Mouse (Mus musculus) midbrain, embryonic 13.5 days (tissue): ENCODE measurements around the gene Tns3. TPM values are rescaled to one million over a fixed set of nuclear protein-coding genes. Genes with fewer than 3 reads are reported as not detected.

Experiments
- ATAC-seq: fragments of 200-750 bp; cut with Nextera tagmentation; 2 replicates; pipeline ENCODE4 v1.8.0; 2017; ENCODE audit warnings: mild to moderate bottlenecking, moderate TSS enrichment, moderate library complexity
- H3K27ac ChIP-seq: fragments of 300-500 bp; sonication (generic); 2 replicates; pipeline ENCODE4 v1.5.1; 2015; ENCODE audit warnings: inconsistent platforms, mild to moderate bottlenecking, moderate library complexity
- H3K27me3 ChIP-seq: fragments of 300-500 bp; sonication (generic); 2 replicates; pipeline ENCODE4 v1.6.1; 2015; ENCODE audit warnings: mild to moderate bottlenecking, inconsistent platforms
- H3K36me3 ChIP-seq: fragments of 300-500 bp; sonication (generic); 2 replicates; pipeline ENCODE4 v1.6.1; 2015; ENCODE audit warnings: mild to moderate bottlenecking, inconsistent platforms
- H3K4me1 ChIP-seq: fragments of 300-500 bp; sonication (generic); replicated peaks from 2 replicates; pipeline ENCODE4 v1.6.1; 2015; ENCODE audit warnings: inconsistent platforms
- H3K4me2 ChIP-seq: fragments of 300-500 bp; sonication (generic); replicated peaks from 2 replicates; pipeline ENCODE4 v1.6.1; 2015; ENCODE audit warnings: moderate library complexity, mild to moderate bottlenecking, inconsistent platforms
- H3K4me3 ChIP-seq: fragments of 300-500 bp; sonication (generic); replicated peaks from 2 replicates; pipeline ENCODE4 v1.5.1; 2015; ENCODE audit warnings: mild to moderate bottlenecking, inconsistent platforms
- H3K9ac ChIP-seq: fragments of 300-500 bp; sonication (generic); replicated peaks from 2 replicates; pipeline ENCODE4 v1.6.1; 2015; ENCODE audit warnings: mild to moderate bottlenecking, inconsistent platforms
- H3K9me3 ChIP-seq: fragments of 300-500 bp; sonication (generic); 2 replicates; pipeline ENCODE4 v1.6.1; 2016; ENCODE audit warnings: mild to moderate bottlenecking, inconsistent platforms
- WGBS: fragments of 180-500 bp; shearing (Covaris S2); methylation state at CpG from one replicate; pipeline ENCODE4 v1.1.7; 2015; 5-methylcytosine and 5-hydroxymethylcytosine counted together
- polyA plus RNA-seq: library from polyadenylated mRNA; unstranded; fragments of >200 nt; fragmentation: Nextera tagmentation; extraction: Ambion mirVana; gene quantifications from 2 replicates; pipeline ENCODE4 v1.2.1, GENCODE M21; 2015

Tns3 gene
- polyA plus RNA-seq, 1 experiment from 2014 or later: 4.4 TPM

GRCm38 (mm10) chr11:8639007-8639718, 25.2 kb downstream of the Tns3 start:
- no peak for ATAC-seq
- H3K27ac ChIP-seq: no peak overlapping the region
- H3K36me3 ChIP-seq: no peaks in the 10 kb centered on the region

GRCm38 (mm10) chr11:8637469-8638447, 26.6 kb downstream of the Tns3 start:
- no peak for ATAC-seq
- H3K4me3 ChIP-seq: no peak overlapping the region
- WGBS: 79% methylated on average over 10 of the region's 10 CpGs
- no peak overlapping the region for H3K9ac ChIP-seq
- H3K27ac ChIP-seq: no peak overlapping the region
- no peaks in the 10 kb centered on the region for H3K36me3 ChIP-seq
- no peaks in the 10 kb centered on the region for H3K27me3 ChIP-seq
- H3K9me3 ChIP-seq: no peaks in the 10 kb centered on the region
- no peaks in the 10 kb centered on the region for H3K4me1 ChIP-seq
- H3K4me2 ChIP-seq: no peak overlapping the region

More at GRCm38 (mm10) chr11:8639007-8639718, 25.2 kb downstream of the Tns3 start:
- no peak overlapping the region for H3K9ac ChIP-seq
- no peaks in the 10 kb centered on the region for H3K27me3 ChIP-seq
- no peaks in the 10 kb centered on the region for H3K9me3 ChIP-seq
- H3K4me3 ChIP-seq: no peak overlapping the region
- 92% methylated on average over 6 of the region's 6 CpGs for WGBS
- no peaks in the 10 kb centered on the region for H3K4me1 ChIP-seq
- no peak overlapping the region for H3K4me2 ChIP-seq

- Histone ChIP-seq H3K9ac (no peak overlapping the region), H3K27me3 (no peaks in the 10 kb centered on the region), H3K4me2 (no peak overlapping the region), H3K27ac (no peak overlapping the region), H3K4me3 (no peak overlapping the region), H3K9me3 (no peaks in the 10 kb centered on the region), H3K4me1 (no peaks in the 10 kb centered on the region), H3K36me3 (no peaks in the 10 kb centered on the region)
- 88% methylated on average over 1 of the region's 1 CpGs for WGBS
- ATAC-seq: no peak
Measured at GRCm38 (mm10) chr11:8636680-8637079, 27.7 kb downstream of the Tns3 start.

- Histone ChIP-seq H3K4me1 (no peaks in the 10 kb centered on the region), H3K36me3 (no peaks in the 10 kb centered on the region), H3K9me3 (no peaks in the 10 kb centered on the region), H3K9ac (no peak overlapping the region), H3K27ac (no peak overlapping the region), H3K27me3 (no peaks in the 10 kb centered on the region), H3K4me2 (no peak overlapping the region), H3K4me3 (no peak overlapping the region)
- WGBS: 84% methylated on average over 3 of the region's 3 CpGs
- no peak for ATAC-seq
Measured at GRCm38 (mm10) chr11:8635778-8636177, 28.6 kb downstream of the Tns3 start.

GRCm38 (mm10) chr11:8634728-8635410, 29.5 kb downstream of the Tns3 start:
- Histone ChIP-seq H3K4me2 (no peak overlapping the region), H3K36me3 (no peaks in the 10 kb centered on the region), H3K27ac (no peak overlapping the region), H3K9me3 (no peaks in the 10 kb centered on the region), H3K27me3 (no peaks in the 10 kb centered on the region), H3K4me1 (no peaks in the 10 kb centered on the region), H3K4me3 (no peak overlapping the region), H3K9ac (no peak overlapping the region)
- no peak for ATAC-seq
- 73% methylated on average over 7 of the region's 7 CpGs for WGBS

- H3K27me3 ChIP-seq: no peaks in the 10 kb centered on the region
- no peaks in the 10 kb centered on the region for H3K9me3 ChIP-seq
- no peak overlapping the region for H3K9ac ChIP-seq
- no peak overlapping the region for H3K4me3 ChIP-seq
- no peak overlapping the region for H3K27ac ChIP-seq
- H3K36me3 ChIP-seq: no peaks in the 10 kb centered on the region
- H3K4me1 ChIP-seq: no peaks in the 10 kb centered on the region
- WGBS: 87% methylated on average over 5 of the region's 5 CpGs
- no peak overlapping the region for H3K4me2 ChIP-seq
- no peak for ATAC-seq
Measured at GRCm38 (mm10) chr11:8632163-8632562, 32.2 kb downstream of the Tns3 start.

- no peak overlapping the region for H3K4me3 ChIP-seq
- no peaks in the 10 kb centered on the region for H3K9me3 ChIP-seq
Measured at GRCm38 (mm10) chr11:8629862-8630390, 34.4 kb downstream of the Tns3 start.

GRCm38 (mm10) chr11:8629326-8629725, 35.0 kb downstream of the Tns3 start:
- no peak for ATAC-seq
- 89% methylated on average over 5 of the region's 5 CpGs for WGBS
- Histone ChIP-seq H3K36me3 (no peaks in the 10 kb centered on the region), H3K9me3 (no peaks in the 10 kb centered on the region), H3K27me3 (0 out of 2 replicates have a peak, but pooled peaks cover 7% of the 10 kb centered on the region), H3K4me3 (no peak overlapping the region), H3K9ac (no peak overlapping the region), H3K27ac (no peak overlapping the region), H3K4me1 (peaks cover 12% of the 10 kb centered on the region), H3K4me2 (no peak overlapping the region)

More at GRCm38 (mm10) chr11:8629862-8630390, 34.4 kb downstream of the Tns3 start:
- H3K27ac ChIP-seq: no peak overlapping the region
- H3K4me2 ChIP-seq: no peak overlapping the region
- H3K4me1 ChIP-seq: peaks cover 6% of the 10 kb centered on the region
- no peaks in the 10 kb centered on the region for H3K36me3 ChIP-seq
- H3K9ac ChIP-seq: no peak overlapping the region
- no peak for ATAC-seq
- WGBS: 81% methylated on average over 8 of the region's 8 CpGs
- H3K27me3 ChIP-seq: 0 out of 2 replicates have a peak, but pooled peaks cover 7% of the 10 kb centered on the region

- 84% methylated on average over 10 of the region's 10 CpGs for WGBS
- no peak for ATAC-seq
Measured at GRCm38 (mm10) chr11:8628846-8629253, 35.5 kb downstream of the Tns3 start.

GRCm38 (mm10) chr11:8627156-8627555, 37.2 kb downstream of the Tns3 start:
- 92% methylated on average over 6 of the region's 6 CpGs for WGBS
- Histone ChIP-seq H3K9ac (no peak overlapping the region), H3K4me3 (no peak overlapping the region), H3K27me3 (0 out of 2 replicates have a peak, but pooled peaks cover 19% of the 10 kb centered on the region), H3K36me3 (no peaks in the 10 kb centered on the region), H3K27ac (no peak overlapping the region), H3K9me3 (no peaks in the 10 kb centered on the region), H3K4me2 (no peak overlapping the region), H3K4me1 (peaks cover 19% of the 10 kb centered on the region)
- ATAC-seq: no peak

More at GRCm38 (mm10) chr11:8628846-8629253, 35.5 kb downstream of the Tns3 start:
- Histone ChIP-seq H3K4me2 (no peak overlapping the region), H3K4me1 (peaks cover 17% of the 10 kb centered on the region), H3K27me3 (0 out of 2 replicates have a peak, but pooled peaks cover 10% of the 10 kb centered on the region), H3K9me3 (no peaks in the 10 kb centered on the region), H3K36me3 (no peaks in the 10 kb centered on the region), H3K9ac (no peak overlapping the region), H3K4me3 (no peak overlapping the region), H3K27ac (no peak overlapping the region)

- Histone ChIP-seq H3K4me1 (peaks cover 19% of the 10 kb centered on the region), H3K9ac (no peak overlapping the region), H3K4me3 (no peak overlapping the region), H3K4me2 (no peak overlapping the region), H3K36me3 (no peaks in the 10 kb centered on the region), H3K27me3 (0 out of 2 replicates have a peak, but pooled peaks cover 22% of the 10 kb centered on the region), H3K27ac (no peak overlapping the region), H3K9me3 (no peaks in the 10 kb centered on the region)
- WGBS: 89% methylated on average over 6 of the region's 6 CpGs
- no peak for ATAC-seq
Measured at GRCm38 (mm10) chr11:8626715-8627114, 37.6 kb downstream of the Tns3 start.
